Mouse (Mus musculus) heart, adult 11 months (tissue): ENCODE measurements around the gene 1700086D15Rik.

Source experiments
- DNase-seq: peaks from one replicate; pipeline ENCODE4 v3.0.0; 2022

Gene 1700086D15Rik

GRCm38 (mm10) chr11:65159791-65160190 is at the start of gene 1700086D15Rik:
TSS of gene 1700086D15Rik (minus strand) at chr11:65159891.
- DNase-seq, result peak; percentile 56

- peak; percentile 99 for DNase-seq
These were observed 49.8 kb upstream of the 1700086D15Rik start for GRCm38 (mm10) chr11:65209441-65209840.

- peak; percentile 97 for DNase-seq
These were observed 45.6 kb upstream of the 1700086D15Rik start for GRCm38 (mm10) chr11:65205306-65205705.

- peak; percentile 77 for DNase-seq
These were observed 45.0 kb upstream of the 1700086D15Rik start for GRCm38 (mm10) chr11:65204651-65205050.

- peak; percentile 35 for DNase-seq
These were observed 43.3 kb upstream of the 1700086D15Rik start for GRCm38 (mm10) chr11:65203020-65203419.

GRCm38 (mm10) chr11:65202236-65202635 is 42.5 kb upstream of the 1700086D15Rik start:
- peak; percentile 72 for DNase-seq

- peak; percentile 70 for DNase-seq
These were observed 38.3 kb upstream of the 1700086D15Rik start for GRCm38 (mm10) chr11:65198026-65198425.

- peak; percentile 83 for DNase-seq
These were observed 37.6 kb upstream of the 1700086D15Rik start for GRCm38 (mm10) chr11:65197280-65197679.

- DNase-seq, result no peak
These were observed 27.3 kb upstream of the 1700086D15Rik start for GRCm38 (mm10) chr11:65186974-65187373.

GRCm38 (mm10) chr11:65185114-65185513 is 25.4 kb upstream of the 1700086D15Rik start:
- DNase-seq, result no peak

GRCm38 (mm10) chr11:65170121-65170750 is 10.5 kb upstream of the 1700086D15Rik start:
- peak; percentile 48 for DNase-seq

GRCm38 (mm10) chr11:65162767-65163120 is 3.1 kb upstream of the 1700086D15Rik start, which contains the start of gene Arhgap44:
TSS of gene Arhgap44 (minus strand) at chr11:65162961.
- peak; percentile 94 for DNase-seq

GRCm38 (mm10) chr11:65161881-65162766 is 2.4 kb upstream of the 1700086D15Rik start:
- DNase-seq, result peak; percentile 93

- peak; percentile 86 for DNase-seq
These were observed 1.5 kb upstream of the 1700086D15Rik start for GRCm38 (mm10) chr11:65160991-65161880.

GRCm38 (mm10) chr11:65158658-65158990 is 1.1 kb downstream of the 1700086D15Rik start:
- DNase-seq, result peak; percentile 66

GRCm38 (mm10) chr11:65157966-65158657 is 1.6 kb downstream of the 1700086D15Rik start:
- peak; percentile 71 for DNase-seq

- peak; percentile 56 for DNase-seq
These were observed 6.7 kb downstream of the 1700086D15Rik start for GRCm38 (mm10) chr11:65153006-65153405.

GRCm38 (mm10) chr11:65148441-65148840 is 11.2 kb downstream of the 1700086D15Rik start:
- DNase-seq, result peak; percentile 55

- DNase-seq, result peak; percentile 62
These were observed 16.8 kb downstream of the 1700086D15Rik start for GRCm38 (mm10) chr11:65142838-65143417.

- no peak for DNase-seq
These were observed 20.7 kb downstream of the 1700086D15Rik start for GRCm38 (mm10) chr11:65139030-65139429.

- peak; percentile 39 for DNase-seq
These were observed 22.5 kb downstream of the 1700086D15Rik start for GRCm38 (mm10) chr11:65137145-65137652.
